Mouse (Mus musculus) liver, embryonic 16.5 days (tissue): ENCODE results near the gene Ddx54. TPM values are rescaled to one million over a fixed set of nuclear protein-coding genes. Genes with fewer than 3 reads are reported as not detected.

Source experiments
- ATAC-seq: fragments of 200-750 bp; cut with Nextera tagmentation; 2 replicates; pipeline ENCODE4 v1.8.0; 2017; ENCODE audit warnings: low read depth, mild to moderate bottlenecking, moderate number of reproducible peaks, moderate library complexity
- H3K27ac ChIP-seq: fragments of 300-500 bp; sonication (generic); 2 replicates; pipeline ENCODE4 v1.5.1; 2014; ENCODE audit warnings: mild to moderate bottlenecking, low read length
- H3K27me3 ChIP-seq: fragments of 300-500 bp; sonication (generic); 2 replicates; pipeline ENCODE4 v1.6.1; 2014; ENCODE audit warnings: low read depth, low read length, mixed read lengths; ENCODE audit not compliant: control insufficient read depth, insufficient read depth
- H3K36me3 ChIP-seq: fragments of 300-500 bp; sonication (generic); 2 replicates; pipeline ENCODE4 v1.6.1; 2014; ENCODE audit warnings: mild to moderate bottlenecking; ENCODE audit not compliant: control insufficient read depth, insufficient read depth
- H3K4me1 ChIP-seq: fragments of 300-500 bp; sonication (generic); 2 replicates; pipeline ENCODE4 v1.6.1; 2014; ENCODE audit warnings: low read depth, low read length, mixed read lengths; ENCODE audit not compliant: control insufficient read depth
- H3K4me2 ChIP-seq: fragments of 300-500 bp; sonication (generic); 2 replicates; pipeline ENCODE4 v1.6.1; 2014; ENCODE audit warnings: low read depth, low read length, mixed read lengths
- H3K4me3 ChIP-seq: fragments of 300-500 bp; sonication (generic); 2 replicates; pipeline ENCODE4 v1.5.1; 2014; ENCODE audit warnings: low read depth, mild to moderate bottlenecking, low read length
- H3K9ac ChIP-seq: fragments of 300-500 bp; sonication (generic); 2 replicates; pipeline ENCODE4 v1.6.1; 2014; ENCODE audit warnings: low read depth, low read length
- H3K9me3 ChIP-seq: fragments of 300-500 bp; sonication (generic); replicated peaks from 2 replicates; pipeline ENCODE4 v1.6.1; 2016; ENCODE audit warnings: low read length; ENCODE audit not compliant: control insufficient read depth
- WGBS: fragments of 180-500 bp; shearing (Covaris S2); extraction: QIAGEN DNeasy Blood & Tissue Kit; methylation state at CpG from one replicate; pipeline ENCODE4 v1.1.7; 2014; ENCODE audit not compliant: insufficient replicate concordance; 5-methylcytosine and 5-hydroxymethylcytosine counted together
- polyA plus RNA-seq: library from polyadenylated mRNA; unstranded; fragments of >200 nt; fragmentation: Nextera tagmentation; extraction: Ambion mirVana; gene quantifications from 2 replicates; pipeline ENCODE4 v1.2.1, GENCODE M21; 2015

Ddx54 gene
- polyA plus RNA-seq, 1 experiment from 2014 or later = 16.1 TPM

GRCm38 (mm10) chr5:120640094-120640493 is 27.6 kb downstream of the Ddx54 start:
- no peak for ATAC-seq
- Histone ChIP-seq H3K9me3 (no peaks in the 10 kb centered on the region), H3K9ac (no peak overlapping the region), H3K27me3 (peaks cover 10% of the 10 kb centered on the region; the same call in 1 of the 2 replicates), H3K36me3 (no peaks in the 10 kb centered on the region), H3K4me3 (no peak overlapping the region), H3K4me2 (no peak overlapping the region), H3K27ac (no peak overlapping the region), H3K4me1 (no peaks in the 10 kb centered on the region; the same call in 1 of the 2 replicates)
- WGBS = 63% methylated on average over 7 of the region's 7 CpGs

GRCm38 (mm10) chr5:120643365-120644085 is 31.0 kb downstream of the Ddx54 start:
- H3K27ac ChIP-seq = no peak overlapping the region
- H3K4me2 ChIP-seq = no peak overlapping the region
- peaks cover 5% of the 10 kb centered on the region for H3K4me1 ChIP-seq
- 13% methylated on average over 14 of the region's 14 CpGs for WGBS
- no peak for ATAC-seq
- H3K9ac ChIP-seq = no peak overlapping the region
- no peaks in the 10 kb centered on the region for H3K36me3 ChIP-seq
- H3K27me3 ChIP-seq = peaks cover 21% of the 10 kb centered on the region
- H3K4me3 ChIP-seq = no peak overlapping the region
- H3K9me3 ChIP-seq = no peaks in the 10 kb centered on the region

- H3K9me3 ChIP-seq = no peaks in the 10 kb centered on the region
- peaks cover 12% of the 10 kb centered on the region for H3K4me1 ChIP-seq
- no peak overlapping the region for H3K4me2 ChIP-seq
- no peaks in the 10 kb centered on the region for H3K36me3 ChIP-seq
- H3K9ac ChIP-seq = no peak overlapping the region
- no peak overlapping the region for H3K4me3 ChIP-seq
- WGBS = 17% methylated on average over 3 of the region's 3 CpGs
- no peak overlapping the region for H3K27ac ChIP-seq
- ATAC-seq = no peak
- H3K27me3 ChIP-seq = peaks cover 26% of the 10 kb centered on the region
Measured at GRCm38 (mm10) chr5:120644227-120644626, 31.7 kb downstream of the Ddx54 start.

- 44% methylated on average over 6 of the region's 6 CpGs for WGBS
- peaks cover 12% of the 10 kb centered on the region for H3K4me1 ChIP-seq
- H3K27ac ChIP-seq = no peak overlapping the region
- no peaks in the 10 kb centered on the region for H3K36me3 ChIP-seq
- ATAC-seq = no peak
- no peak overlapping the region for H3K4me2 ChIP-seq
- no peak overlapping the region for H3K9ac ChIP-seq
- H3K9me3 ChIP-seq = no peaks in the 10 kb centered on the region
- peaks cover 39% of the 10 kb centered on the region for H3K27me3 ChIP-seq
- H3K4me3 ChIP-seq = no peak overlapping the region
Measured at GRCm38 (mm10) chr5:120645851-120646250, 33.3 kb downstream of the Ddx54 start.

- peaks cover 39% of the 10 kb centered on the region for H3K27me3 ChIP-seq
- 52% methylated on average over 4 of the region's 4 CpGs for WGBS
- H3K4me2 ChIP-seq = no peak overlapping the region
- no peaks in the 10 kb centered on the region for H3K9me3 ChIP-seq
- H3K27ac ChIP-seq = no peak overlapping the region
- peaks cover 12% of the 10 kb centered on the region for H3K4me1 ChIP-seq
- no peaks in the 10 kb centered on the region for H3K36me3 ChIP-seq
- ATAC-seq = no peak
- no peak overlapping the region for H3K9ac ChIP-seq
- no peak overlapping the region for H3K4me3 ChIP-seq
Measured at GRCm38 (mm10) chr5:120647361-120647760, 34.8 kb downstream of the Ddx54 start.

GRCm38 (mm10) chr5:120647814-120648491 is 35.4 kb downstream of the Ddx54 start:
- no peak overlapping the region for H3K9ac ChIP-seq
- peak overlapping the region; percentile 58; the same call in 1 of the 2 replicates for H3K4me2 ChIP-seq
- H3K36me3 ChIP-seq = no peaks in the 10 kb centered on the region
- no peaks in the 10 kb centered on the region for H3K9me3 ChIP-seq
- 16% methylated on average over 12 of the region's 12 CpGs for WGBS
- H3K27me3 ChIP-seq = peaks cover 39% of the 10 kb centered on the region
- H3K4me1 ChIP-seq = peaks cover 12% of the 10 kb centered on the region
- H3K27ac ChIP-seq = no peak overlapping the region
- ATAC-seq = no peak
- H3K4me3 ChIP-seq = no peak overlapping the region; the same call in 1 of the 2 replicates

GRCm38 (mm10) chr5:120648569-120649373 is 36.2 kb downstream of the Ddx54 start, which contains the start of gene Rasal1:
Rasal1 (plus strand) TSS chr5:120648812.
- no peak within 1 kb of the TSS for H3K27ac ChIP-seq
- peak; percentile 65 for ATAC-seq
- H3K27me3 ChIP-seq = peaks cover 35% of the 10 kb centered on the region
- no peaks in the 10 kb centered on the region for H3K36me3 ChIP-seq
- WGBS = under 1% methylated on average over 42 of the region's 53 CpGs
- peaks cover 12% of the 10 kb centered on the region for H3K4me1 ChIP-seq
- H3K4me2 ChIP-seq = peak within 1 kb of the TSS; percentile 58
- no peaks in the 10 kb centered on the region for H3K9me3 ChIP-seq
- peak within 1 kb of the TSS; percentile 41 for H3K4me3 ChIP-seq
- H3K9ac ChIP-seq = peak within 1 kb of the TSS; percentile 10; the same call in 1 of the 2 replicates

GRCm38 (mm10) chr5:120649374-120649933 is 36.9 kb downstream of the Ddx54 start:
- peak; percentile 17; the same call in 1 of the 2 replicates for ATAC-seq
- Histone ChIP-seq H3K9ac (no peak overlapping the region), H3K4me2 (peak overlapping the region; percentile 58), H3K4me3 (peak overlapping the region; percentile 41), H3K4me1 (peaks cover 12% of the 10 kb centered on the region), H3K9me3 (no peaks in the 10 kb centered on the region), H3K27me3 (peaks cover 29% of the 10 kb centered on the region), H3K27ac (no peak overlapping the region), H3K36me3 (no peaks in the 10 kb centered on the region)
- WGBS = 3% methylated on average over 21 of the region's 21 CpGs
